Mouse (Mus musculus) CD4-positive helper T cell, adult 2 months (primary cell): Measurements from ENCODE around the gene Pepd.
"Not testable (repeated sequence)": the region's sequence is repeated elsewhere in the genome, so short reads cannot be mapped to it uniquely, and the experiment has no call there.

Experiments
- DNase-seq: peaks from one replicate; pipeline ENCODE4 v3.0.0-alpha.2; 2012; ENCODE audit warnings: low read depth, missing footprints, low spot score

The Pepd gene

GRCm38 (mm10) chr7:34932631-34933030, 20.5 kb downstream of the Pepd start:
- DNase-seq = no peak

- no peak for DNase-seq
Observed at GRCm38 (mm10) chr7:34933142-34933541, 21.0 kb downstream of the Pepd start.

GRCm38 (mm10) chr7:34936347-34936746, 24.2 kb downstream of the Pepd start:
- DNase-seq = no peak

GRCm38 (mm10) chr7:34938636-34939261, 26.6 kb downstream of the Pepd start:
- no peak for DNase-seq

- no peak for DNase-seq
Observed at GRCm38 (mm10) chr7:34939262-34939951, 27.2 kb downstream of the Pepd start.

GRCm38 (mm10) chr7:34939952-34940312, 27.8 kb downstream of the Pepd start:
- DNase-seq = no peak

- DNase-seq = no peak
Observed at GRCm38 (mm10) chr7:34943581-34944123, 31.5 kb downstream of the Pepd start.

- DNase-seq = no peak
Observed at GRCm38 (mm10) chr7:34946269-34946925, 34.2 kb downstream of the Pepd start.

- no peak for DNase-seq
Observed at GRCm38 (mm10) chr7:34954548-34954947, 42.4 kb downstream of the Pepd start.

- DNase-seq = no peak
Observed at GRCm38 (mm10) chr7:34955295-34955694, 43.1 kb downstream of the Pepd start.

- DNase-seq = no peak
Observed at GRCm38 (mm10) chr7:34957138-34957537, 45.0 kb downstream of the Pepd start.

- no peak for DNase-seq
Observed at GRCm38 (mm10) chr7:34963889-34964645, 51.9 kb downstream of the Pepd start.

GRCm38 (mm10) chr7:34967362-34967761, 55.2 kb downstream of the Pepd start:
- no peak for DNase-seq

- DNase-seq = no peak
Observed at GRCm38 (mm10) chr7:34968749-34969433, 56.7 kb downstream of the Pepd start.

- no peak for DNase-seq
Observed at GRCm38 (mm10) chr7:34971826-34972225, 59.6 kb downstream of the Pepd start.

- DNase-seq = no peak
Observed at GRCm38 (mm10) chr7:34972990-34973440, 60.8 kb downstream of the Pepd start.

- DNase-seq = no peak
Observed at GRCm38 (mm10) chr7:34973877-34974276, 61.7 kb downstream of the Pepd start.

GRCm38 (mm10) chr7:34975913-34976312, 63.7 kb downstream of the Pepd start:
- DNase-seq = no peak

- no peak for DNase-seq
Observed at GRCm38 (mm10) chr7:34977403-34977802, 65.2 kb downstream of the Pepd start.

- DNase-seq = no peak
Observed at GRCm38 (mm10) chr7:34981803-34982202, 69.6 kb downstream of the Pepd start.

- DNase-seq = not testable (repeated sequence)
Observed at GRCm38 (mm10) chr7:34982372-34982771, 70.2 kb downstream of the Pepd start.
